Mouse (Mus musculus) testis, adult 2 months (tissue): Measurements from ENCODE around the gene Gclm.

Experiments
- CTCF ChIP-seq: fragments of 200-500 bp; IDR thresholded peaks from 2 replicates; pipeline ENCODE4 v1.5.1; 2012; ENCODE audit warnings: low read depth, mild to moderate bottlenecking, inconsistent platforms, low read length, moderate library complexity; ENCODE audit not compliant: control insufficient read depth, insufficient read depth, insufficient replicate concordance
- POLR2A ChIP-seq: fragments of 200-500 bp; IDR thresholded peaks from 2 replicates; pipeline ENCODE4 v1.6.1; 2012; ENCODE audit warnings: low read depth, mild to moderate bottlenecking, inconsistent platforms, low read length, moderate library complexity; ENCODE audit not compliant: control insufficient read depth

- no peak for TF ChIP-seq CTCF
- TF ChIP-seq POLR2A: no peak
Measured at GRCm38 (mm10) chr3:122211446-122212125, 33.8 kb upstream of the Gclm start.
